Mouse (Mus musculus): ENCODE results near the gene Psg26. TPM values are rescaled to one million over a fixed set of nuclear protein-coding genes. Genes with fewer than 3 reads are reported as not detected.
"Not testable (repeated sequence)": the region's sequence is repeated elsewhere in the genome, so short reads cannot be mapped to it uniquely, and the experiment has no call there.

Gene Psg26
- total RNA-seq (2021), result not detected

DNA sequence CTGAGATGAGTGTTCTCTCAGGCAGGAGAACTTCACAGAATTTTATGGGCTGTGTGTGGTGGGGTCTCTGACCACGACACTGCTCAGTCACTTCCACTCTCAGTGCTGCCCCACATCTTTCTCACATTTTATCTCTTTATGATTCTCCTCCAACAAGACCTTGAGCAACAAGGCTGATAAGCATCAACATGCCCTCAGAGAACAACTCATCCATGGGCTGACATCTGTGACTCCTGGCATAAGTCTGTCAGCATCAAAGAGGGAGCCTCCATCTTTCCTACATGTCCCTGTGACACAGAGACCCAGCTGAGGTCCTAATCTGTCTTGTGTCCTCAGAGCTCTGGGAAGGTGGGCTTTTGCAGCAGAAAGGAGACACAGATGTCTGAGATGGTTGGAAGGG lies at the start of gene Psg26:
TSS of gene Psg26 (minus strand) at position 101 of the 400 bp plus-strand sequence.
- no peak for DNase-seq (ENCODE audit: extremely low spot score in 1 of 2, low spot score in 2 of 2)
- intact Hi-C loops (cut with DNase I), result no loop called here

DNA sequence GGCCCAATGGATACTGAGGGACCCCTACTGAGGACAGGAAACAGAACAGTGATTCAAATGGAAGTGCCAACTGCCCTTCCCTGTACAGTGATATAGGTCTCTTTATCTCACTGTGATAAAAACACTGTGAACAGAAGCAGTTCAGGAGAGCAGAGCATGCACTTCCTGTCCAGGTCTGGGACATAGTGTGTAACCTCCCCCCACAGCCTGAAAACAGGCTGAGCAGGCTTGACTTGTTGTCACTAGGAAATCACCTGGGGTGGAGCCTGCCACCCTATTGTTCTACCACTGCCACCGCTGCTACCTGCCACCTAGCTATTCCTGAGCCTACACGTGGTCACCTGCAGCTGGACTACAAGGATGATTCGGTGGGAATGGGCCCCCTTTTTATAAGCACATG lies 49.4 kb upstream of the Psg26 start:
- no peak for DNase-seq (ENCODE audit: extremely low spot score in 1 of 2, low spot score in 2 of 2)
- intact Hi-C loops (cut with DNase I), result no loop called here

DNA sequence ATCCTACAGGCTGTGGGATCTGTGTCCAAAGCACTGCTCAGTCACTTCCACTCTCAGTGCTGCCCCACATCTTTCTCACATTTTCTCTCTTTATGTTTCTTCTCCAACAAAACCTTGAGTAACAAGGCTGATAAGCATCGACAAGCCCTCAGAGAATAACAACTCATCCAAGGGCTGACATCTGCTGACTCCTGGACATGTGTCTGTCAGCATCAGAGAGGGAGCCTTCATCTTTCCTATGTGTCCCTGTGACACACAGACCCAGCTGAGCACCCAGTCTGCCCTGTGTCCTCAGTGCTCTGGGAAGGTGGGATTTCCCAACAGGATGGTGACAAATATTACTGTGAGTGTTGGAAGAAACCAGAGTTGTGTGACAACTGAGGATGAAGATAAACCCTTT lies 48.2 kb upstream of the Psg26 start, which contains the start of gene Psg25:
TSS of gene Psg25 (minus strand) at position 101 of the 400 bp plus-strand sequence.
- intact Hi-C loops (cut with DNase I), result no loop called here
- DNase-seq (ENCODE audit: extremely low spot score in 1 of 2, low spot score in 2 of 2), result no peak

DNA sequence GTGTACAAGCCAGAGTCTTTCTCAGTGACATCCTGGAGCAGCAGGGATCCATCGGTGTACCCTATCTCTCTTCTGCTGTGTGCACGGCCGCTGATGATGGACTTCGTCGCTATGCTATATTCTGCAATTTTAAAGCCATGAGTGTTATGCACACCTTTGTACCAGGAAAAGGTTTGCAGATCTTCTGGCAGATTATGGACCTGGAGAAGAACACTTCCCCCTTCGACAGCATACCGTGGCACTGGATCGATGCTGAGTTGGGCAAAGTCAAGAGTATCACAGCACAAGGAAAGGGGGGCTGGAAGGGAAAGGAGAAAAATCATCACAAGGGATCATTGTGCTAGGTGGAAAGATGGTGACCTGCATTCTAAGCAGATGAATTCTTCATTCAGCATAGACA lies 40.7 kb upstream of the Psg26 start:
- intact Hi-C loops (cut with DNase I), result no loop called here
- DNase-seq (ENCODE audit: extremely low spot score in 1 of 2, low spot score in 2 of 2), result no peak

DNA sequence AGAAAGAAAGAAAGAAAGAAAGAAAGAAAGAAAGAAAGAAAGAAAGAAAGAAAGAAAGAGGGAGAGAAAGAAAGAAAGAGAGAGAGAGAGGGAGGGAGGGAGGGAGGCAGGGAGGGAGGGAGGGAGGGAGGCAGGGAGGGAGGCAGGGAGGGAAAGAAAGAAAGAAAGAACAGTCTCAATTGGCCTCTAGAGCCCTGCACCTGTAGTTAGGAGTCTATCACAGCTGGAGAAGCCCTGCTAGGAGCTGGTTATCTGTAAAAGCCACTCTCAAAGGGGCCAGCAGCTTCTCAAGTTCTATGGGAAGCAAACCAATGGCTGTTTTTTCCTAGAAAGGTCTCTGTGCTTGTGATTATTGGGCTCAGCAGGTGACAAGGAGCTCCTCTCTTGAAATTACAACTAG lies 28.9 kb upstream of the Psg26 start:
- intact Hi-C loops (cut with DNase I); DNase-seq (ENCODE audit: extremely low spot score in 1 of 2, low spot score in 2 of 2): not testable (repeated sequence)

DNA sequence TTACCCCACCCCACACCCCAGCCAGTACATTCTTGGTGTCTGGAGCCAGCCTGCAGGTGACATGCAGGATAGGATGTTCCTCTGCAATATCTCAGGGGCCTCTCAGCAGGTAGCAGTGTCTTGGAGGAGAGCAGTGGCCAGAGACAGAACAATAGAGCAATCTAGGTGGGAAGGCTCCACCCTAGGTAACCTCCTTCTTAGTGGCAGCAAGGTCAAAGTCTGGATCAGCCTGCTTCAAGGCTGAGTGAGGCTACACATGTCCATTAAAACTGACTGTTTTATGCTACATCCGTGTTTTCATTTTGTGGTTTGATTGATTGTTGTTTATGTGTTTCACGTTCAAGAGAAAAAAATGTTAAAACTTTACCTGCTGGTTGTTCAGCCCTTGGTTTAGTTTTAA lies 28.4 kb upstream of the Psg26 start:
- DNase-seq (ENCODE audit: extremely low spot score in 1 of 2, low spot score in 2 of 2); intact Hi-C loops (cut with DNase I): not testable (repeated sequence)

DNA sequence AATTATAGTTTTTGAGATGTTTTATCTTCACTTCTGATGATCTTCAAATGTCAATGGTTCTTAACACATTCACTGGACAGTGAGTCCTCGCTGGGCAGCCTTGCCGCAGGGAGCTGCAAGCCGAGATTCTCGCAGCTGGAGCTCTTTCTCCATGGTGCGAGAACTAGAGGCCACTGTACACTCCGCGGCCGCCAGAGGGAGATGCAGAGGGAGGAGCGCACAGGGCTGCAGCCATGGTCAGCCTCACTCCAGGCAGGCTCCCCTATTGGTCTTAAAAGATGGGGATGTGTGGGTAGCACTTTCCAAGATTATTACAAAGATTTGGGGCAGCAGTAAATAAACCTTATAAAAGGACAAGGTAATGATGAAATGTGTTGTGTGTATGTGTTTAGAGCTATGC lies 27.5 kb upstream of the Psg26 start:
- intact Hi-C loops (cut with DNase I), result no loop called here
- DNase-seq (ENCODE audit: extremely low spot score in 1 of 2, low spot score in 2 of 2), result no peak

DNA sequence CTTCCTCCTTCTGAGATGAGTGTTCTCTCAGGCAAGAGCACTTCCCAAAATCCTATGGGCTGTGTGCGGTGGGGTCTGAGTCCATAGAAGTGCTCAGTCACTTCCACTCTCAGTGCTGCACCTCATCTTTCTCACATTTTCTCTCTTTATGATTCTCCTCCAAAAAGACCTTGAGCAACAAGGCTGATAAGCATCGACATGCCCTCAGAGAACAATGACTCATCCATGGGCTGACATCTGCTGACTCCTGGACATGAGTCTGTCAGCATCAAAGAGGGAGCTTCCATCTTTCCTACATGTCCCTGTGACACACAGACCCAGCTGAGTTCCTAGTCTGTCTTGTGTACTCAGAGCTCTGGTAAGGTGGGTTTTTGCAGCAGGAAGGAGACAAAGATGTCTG lies 52.0 kb downstream of the Psg26 start, which contains the start of gene Psg28:
TSS of gene Psg28 (minus strand) at position 101 of the 400 bp plus-strand sequence.
- intact Hi-C loops (cut with DNase I); DNase-seq (ENCODE audit: extremely low spot score in 1 of 2, low spot score in 2 of 2): not testable (repeated sequence)

Other genes with a start within 250 kb of the Psg26 start
- not detected for gene Mill1, start 238.8 kb downstream of the Psg26 start, total RNA-seq (2021)
- gene Psg18, start 129.2 kb downstream of the Psg26 start, total RNA-seq (2021), result not detected
- not detected for gene Psg28, start 52.1 kb downstream of the Psg26 start, total RNA-seq (2021)
- not detected for gene Psg25, start 48.1 kb upstream of the Psg26 start, total RNA-seq (2021)
- gene Psg27, start 83.1 kb upstream of the Psg26 start, total RNA-seq (2021), result not detected
- not detected for gene Psg23, start 132.3 kb upstream of the Psg26 start, total RNA-seq (2021)
- not detected for gene Psg21, start 172.5 kb upstream of the Psg26 start, total RNA-seq (2021)
- not detected for gene Psg20, start 202.0 kb upstream of the Psg26 start, total RNA-seq (2021)
- not detected for gene Psg22, start 233.9 kb upstream of the Psg26 start, total RNA-seq (2021)

Measured in left cerebral cortex, postnatal 10 days (tissue).